Mouse (Mus musculus): ENCODE data around the gene Myh6.

Myh6 gene

DNA sequence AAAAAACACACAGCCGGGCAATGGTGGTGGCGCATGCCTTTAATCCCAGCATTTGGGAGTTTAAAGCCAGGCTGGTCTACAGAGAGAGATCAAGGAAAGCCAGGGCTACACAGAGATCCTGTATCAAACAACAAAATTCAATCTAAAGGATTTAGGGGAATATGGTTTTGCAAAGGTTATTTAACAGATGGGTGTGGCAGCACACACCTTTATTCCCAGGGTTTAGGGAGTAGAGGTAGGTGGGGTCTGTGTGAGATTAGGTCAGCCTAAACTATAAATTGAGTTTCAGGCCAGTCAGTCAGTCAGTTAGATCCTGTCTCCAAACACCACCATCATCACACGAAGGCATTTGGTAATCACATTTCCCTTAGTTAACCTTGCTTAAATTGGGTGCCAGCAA lies 74.5 kb downstream of the Myh6 start, which contains the start of gene Pabpn1:
Gene Pabpn1, plus strand, starts transcription at position 301 of the 400 bp plus-strand sequence.
- DNase-seq (ENCODE audit: low spot score in 2 of 2) = no peak
